Mouse (Mus musculus) heart, adult 2 months (tissue): ENCODE measurements at regions not wholly inside any gene's neighbourhood (a gene's known extent, or its start where the extent isn't known, plus 50 kb on each side); places are given as distances from the start of the nearest gene placed in this dataset.

Source experiments
- DNase-seq, 2 experiments: peaks; one replicate each; pipeline ENCODE4 v3.0.0; 2021
- H3K27ac ChIP-seq: fragments of 200-600 bp; 2 replicates; pipeline ENCODE4 v1.8.1; 2022
- H3K27me3 ChIP-seq: fragments of 200-500 bp; 2 replicates; pipeline ENCODE4 v1.6.1; 2012; ENCODE audit warnings: mild to moderate bottlenecking, low read length, inconsistent platforms, mixed read lengths; ENCODE audit not compliant: control insufficient read depth, insufficient read depth
- H3K36me3 ChIP-seq: fragments of 200-500 bp; 2 replicates; pipeline ENCODE4 v1.6.1; 2012; ENCODE audit warnings: low read length, inconsistent platforms; ENCODE audit not compliant: control insufficient read depth, insufficient read depth
- H3K4me1 ChIP-seq: fragments of 200-500 bp; 2 replicates; pipeline ENCODE4 v1.6.1; 2011; ENCODE audit warnings: low read length; ENCODE audit not compliant: control insufficient read depth, insufficient read depth
- H3K4me3 ChIP-seq: fragments of 200-600 bp; 2 replicates; pipeline ENCODE4 v1.8.1; 2022
- H3K79me2 ChIP-seq: fragments of 200-500 bp; replicated peaks from 2 replicates; pipeline ENCODE4 v1.6.1; 2012; ENCODE audit warnings: mild to moderate bottlenecking, inconsistent platforms, low read length, moderate library complexity, mixed read lengths; ENCODE audit not compliant: control insufficient read depth, insufficient read depth
- H3K9ac ChIP-seq: fragments of 200-500 bp; 2 replicates; pipeline ENCODE4 v1.6.1; 2012; ENCODE audit warnings: low read depth, mild to moderate bottlenecking, control low read depth, inconsistent platforms, low read length, mixed read lengths
- CTCF ChIP-seq: fragments of 200-600 bp; IDR thresholded peaks from 2 replicates; pipeline ENCODE4 v1.8.1; 2022; ENCODE audit warnings: antibody characterized with exemption, mild to moderate bottlenecking, moderate library complexity
- EP300 ChIP-seq: fragments of 200-500 bp; IDR thresholded peaks from 2 replicates; pipeline ENCODE4 v1.6.1; 2011; ENCODE audit warnings: low read depth, low read length, control low read depth; ENCODE audit not compliant: insufficient read depth
- POLR2A ChIP-seq: fragments of 200-500 bp; IDR thresholded peaks from 2 replicates; pipeline ENCODE4 v1.6.1; 2011; ENCODE audit warnings: mild to moderate bottlenecking, low read depth, low read length, control low read depth; ENCODE audit not compliant: insufficient read depth
- WGBS: fragments of 180-500 bp; shearing (Covaris S2); methylation state at CpG from one replicate; pipeline ENCODE4 v1.1.7; 2018; 5-methylcytosine and 5-hydroxymethylcytosine counted together
- intact Hi-C: fragments of 180-260 bp; cut with DNase I; formaldehyde crosslinking; loops from one replicate; pipeline ENCODE4 v1.15.1; 2025

GRCm38 (mm10) chr7:83061894-83062477 is 194.9 kb downstream of the Mex3b start:
- Histone ChIP-seq H3K27ac (no peak overlapping the region), H3K4me3 (no peak overlapping the region), H3K79me2 (no peaks in the 10 kb centered on the region), H3K9ac (no peak overlapping the region), H3K4me1 (no peaks in the 10 kb centered on the region), H3K27me3 (no peaks in the 10 kb centered on the region), H3K36me3 (no peaks in the 10 kb centered on the region)
- TF ChIP-seq POLR2A (no peak), CTCF (no peak), EP300 (no peak)
- WGBS: 84% methylated on average over 6 of the region's 6 CpGs
- no peak for DNase-seq
- intact Hi-C loops: no loop called here

GRCm38 (mm10) chr7:83063559-83063958 is 196.4 kb downstream of the Mex3b start:
- Histone ChIP-seq H3K79me2 (no peaks in the 10 kb centered on the region), H3K4me1 (no peaks in the 10 kb centered on the region), H3K27me3 (no peaks in the 10 kb centered on the region), H3K4me3 (no peak overlapping the region), H3K27ac (no peak overlapping the region), H3K9ac (no peak overlapping the region), H3K36me3 (no peaks in the 10 kb centered on the region)
- WGBS: 79% methylated on average over 3 of the region's 3 CpGs
- TF ChIP-seq EP300: no peak
- no peak for TF ChIP-seq CTCF
- TF ChIP-seq POLR2A: no peak
- intact Hi-C loops: no loop called here
- no peak for DNase-seq

- Histone ChIP-seq H3K36me3 (no peaks in the 10 kb centered on the region), H3K27me3 (no peaks in the 10 kb centered on the region), H3K9ac (no peak overlapping the region), H3K79me2 (no peaks in the 10 kb centered on the region), H3K4me3 (no peak overlapping the region), H3K27ac (no peak overlapping the region), H3K4me1 (no peaks in the 10 kb centered on the region)
- intact Hi-C loops: no loop called here
- WGBS: 81% methylated on average over 3 of the region's 3 CpGs
- no peak for TF ChIP-seq POLR2A
- no peak for TF ChIP-seq EP300
- TF ChIP-seq CTCF: no peak
- DNase-seq: no peak
These were observed 198.2 kb downstream of the Mex3b start for GRCm38 (mm10) chr7:83065341-83065740.

- Histone ChIP-seq H3K4me3 (no peak overlapping the region), H3K9ac (no peak overlapping the region), H3K27ac (no peak overlapping the region), H3K79me2 (no peaks in the 10 kb centered on the region), H3K36me3 (no peaks in the 10 kb centered on the region), H3K27me3 (no peaks in the 10 kb centered on the region), H3K4me1 (no peaks in the 10 kb centered on the region)
- TF ChIP-seq EP300: no peak
- TF ChIP-seq CTCF: no peak
- no peak for TF ChIP-seq POLR2A
- intact Hi-C loops: no loop called here
- DNase-seq: no peak
- WGBS: 76% methylated on average over 15 of the region's 15 CpGs
These were observed 207.4 kb downstream of the Mex3b start for GRCm38 (mm10) chr7:83074399-83074970.

GRCm38 (mm10) chr7:83075159-83075952 is 208.2 kb downstream of the Mex3b start:
- no peak overlapping the region for H3K4me3 ChIP-seq
- no peaks in the 10 kb centered on the region for H3K79me2 ChIP-seq
- intact Hi-C loops: no loop called here
- WGBS: 37% methylated on average over 4 of the region's 4 CpGs
- TF ChIP-seq EP300 (no peak), CTCF (no peak), POLR2A (no peak)
- DNase-seq: no peak
- no peaks in the 10 kb centered on the region for H3K36me3 ChIP-seq
- H3K27ac ChIP-seq: no peak overlapping the region
- no peaks in the 10 kb centered on the region for H3K4me1 ChIP-seq
- H3K27me3 ChIP-seq: no peaks in the 10 kb centered on the region
- H3K9ac ChIP-seq: no peak overlapping the region
